Mouse (Mus musculus): ENCODE measurements around the gene Dmbt1. TPM values are rescaled to one million over a fixed set of nuclear protein-coding genes. Genes with fewer than 3 reads are reported as not detected.

Dmbt1 gene
- not detected for polyA plus RNA-seq (2017; shearing (Covaris generic))

DNA sequence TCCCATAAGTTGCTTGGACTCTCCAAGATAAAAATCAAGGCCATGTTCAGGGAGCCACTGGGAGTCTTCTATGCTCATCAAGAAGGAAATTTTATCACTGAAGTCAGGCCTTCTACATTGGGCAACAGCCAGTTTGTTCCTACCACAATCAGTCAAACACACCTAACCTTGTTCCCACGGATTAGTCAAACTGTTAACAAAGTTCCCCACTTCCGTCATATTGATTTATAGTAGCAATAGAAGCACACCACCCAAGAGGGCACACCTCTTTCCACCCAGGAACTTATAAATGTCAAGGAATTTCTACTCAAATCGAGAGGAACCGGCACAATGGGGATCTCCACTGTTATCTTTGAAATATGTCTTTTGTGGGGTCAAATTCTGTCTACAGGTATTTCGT is at the start of gene Dmbt1:
TSS of gene Dmbt1 (plus strand) at position 299 of the 400 bp plus-strand sequence.

DNA sequence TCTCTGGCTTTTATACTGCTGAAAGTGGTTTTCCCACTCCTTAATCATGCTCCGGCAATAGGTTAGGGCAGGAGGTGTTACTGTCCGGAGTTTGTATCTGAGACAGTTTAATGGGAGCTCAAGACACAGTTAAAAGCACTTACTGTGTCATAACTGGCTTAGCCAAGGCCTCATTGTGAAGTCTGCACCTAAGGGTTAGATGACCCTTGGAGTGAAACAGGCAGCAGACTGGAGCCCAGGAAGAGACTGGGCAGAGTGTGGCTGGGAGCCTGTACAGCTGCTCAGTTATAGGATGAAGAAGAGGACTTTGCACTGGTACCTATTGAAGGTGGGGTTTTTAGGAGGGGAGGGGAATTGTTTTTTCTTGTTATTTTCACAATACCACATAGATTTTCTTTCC is 114.4 kb downstream of the Dmbt1 start, which contains the start of gene 4933402N03Rik:
TSS of gene 4933402N03Rik (minus strand) at position 101 of the 400 bp plus-strand sequence.

Other genes with a start within 250 kb of the Dmbt1 start
- gene Plekha1, start 166.3 kb upstream of the Dmbt1 start, polyA plus RNA-seq (2017; shearing (Covaris generic)): 67.7 TPM
- not detected for gene Htra1, start 95.9 kb upstream of the Dmbt1 start, polyA plus RNA-seq (2017; shearing (Covaris generic))
- not detected for gene 4933402N03Rik, start 114.3 kb downstream of the Dmbt1 start, polyA plus RNA-seq (2017; shearing (Covaris generic))
- not detected for gene 5430419D17Rik, start 142.3 kb downstream of the Dmbt1 start, polyA plus RNA-seq (2017; shearing (Covaris generic))